Mouse (Mus musculus): ENCODE data around the gene Paf1.

Paf1 gene

GRCm38 (mm10) chr7:28392429-28393271 lies at the start of gene Paf1, which contains the start of gene Med29:
TSS of gene Paf1 (plus strand) at chr7:28392951.
TSS of gene Med29 (minus strand) at chr7:28392708.
- peak; percentile 98 to 99 for DNase-seq (ENCODE audit: low spot score in 2 of 2)

GRCm38 (mm10) chr7:28344637-28345036 lies 48.1 kb upstream of the Paf1 start:
- no peak for DNase-seq (ENCODE audit: low spot score in 2 of 2)

GRCm38 (mm10) chr7:28347746-28348145 lies 45.0 kb upstream of the Paf1 start:
- no peak for DNase-seq (ENCODE audit: low spot score in 2 of 2)

DNA sequence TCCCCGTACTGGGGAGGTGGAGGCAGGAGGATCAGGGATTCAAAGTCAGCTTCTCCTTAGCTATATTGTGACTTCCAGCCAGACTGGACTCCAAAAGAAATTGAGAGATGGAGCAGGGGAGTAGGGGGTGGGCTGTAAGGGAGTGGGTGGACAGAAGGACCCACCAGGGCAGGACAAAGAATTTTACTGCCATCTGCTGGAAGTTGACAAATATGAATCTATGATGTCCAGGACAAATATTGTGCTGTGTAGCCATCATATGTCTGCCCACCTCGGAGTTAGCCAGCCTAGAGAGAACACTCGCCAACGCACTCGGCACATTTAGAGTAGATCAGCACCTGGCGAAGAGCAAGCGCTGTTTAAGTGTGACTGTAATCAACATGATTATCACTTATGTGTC lies 44.1 kb upstream of the Paf1 start:
- no peak for DNase-seq (ENCODE audit: low spot score in 2 of 2)

DNA sequence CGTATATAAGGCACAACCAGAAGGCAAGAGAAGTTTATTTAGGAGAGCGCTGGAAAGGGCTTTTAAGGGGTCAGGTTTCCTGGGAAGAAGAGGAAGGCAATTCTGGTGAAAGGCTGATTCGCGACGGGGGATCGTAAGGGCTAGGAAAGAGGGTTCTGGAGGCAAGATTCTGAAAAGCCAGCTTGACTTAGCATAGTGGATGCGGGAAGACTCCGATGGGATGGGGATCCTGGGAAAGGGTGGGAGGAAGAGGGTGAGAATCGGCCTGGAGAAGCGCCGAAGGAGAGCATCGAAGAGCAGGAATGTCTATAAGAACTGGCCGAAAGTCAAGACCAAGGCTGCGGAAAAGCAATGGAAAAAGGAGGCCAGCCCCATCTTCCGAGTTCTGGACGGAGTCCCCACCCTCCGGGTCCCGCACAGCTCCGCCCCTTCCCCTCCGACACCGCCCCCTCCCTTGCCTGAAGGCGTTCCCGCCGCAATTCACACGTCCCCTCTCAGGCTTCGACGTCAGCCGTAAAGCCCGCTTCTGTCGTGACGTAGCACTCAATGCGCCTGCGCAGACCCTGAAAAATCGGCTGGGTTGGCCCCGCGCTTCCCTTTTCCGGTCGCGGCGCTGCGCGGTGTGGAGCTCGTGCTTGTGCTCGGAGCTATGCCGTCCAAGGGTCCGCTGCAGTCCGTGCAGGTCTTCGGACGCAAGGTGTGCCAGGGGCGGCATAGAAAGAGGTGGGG lies 42.4 kb upstream of the Paf1 start, which contains the start of gene Rps16:
Rps16 (plus strand) TSS at position 498 of the 729 bp plus-strand sequence.
- peak; percentile 97 for DNase-seq (ENCODE audit: low spot score in 2 of 2)

DNA sequence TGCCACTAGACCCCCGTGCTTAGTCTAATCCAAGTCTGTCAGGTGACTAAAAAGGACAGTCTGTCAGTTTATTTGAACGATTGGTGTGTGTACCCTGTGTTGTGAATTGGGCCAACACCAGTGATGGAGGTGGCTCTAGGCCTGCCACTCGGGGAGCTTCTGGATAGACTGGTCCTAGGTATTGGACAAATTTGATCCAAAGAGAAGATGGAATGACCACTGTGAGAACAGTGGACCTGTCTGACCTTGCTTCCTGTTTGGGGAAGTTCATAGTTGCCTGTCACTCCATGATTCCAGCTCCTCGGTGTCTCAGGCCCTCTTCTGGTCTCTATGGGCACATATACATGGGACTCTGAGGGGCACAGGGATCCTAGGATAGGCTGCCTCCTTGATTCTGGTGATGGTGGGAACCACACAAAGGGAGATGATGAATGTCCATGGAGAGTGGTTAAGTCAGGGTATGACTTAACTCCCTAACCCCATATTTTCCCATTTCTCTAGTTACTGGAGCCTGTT lies 41.0 kb upstream of the Paf1 start:
- DNase-seq (ENCODE audit: low spot score in 2 of 2), result no peak

DNA sequence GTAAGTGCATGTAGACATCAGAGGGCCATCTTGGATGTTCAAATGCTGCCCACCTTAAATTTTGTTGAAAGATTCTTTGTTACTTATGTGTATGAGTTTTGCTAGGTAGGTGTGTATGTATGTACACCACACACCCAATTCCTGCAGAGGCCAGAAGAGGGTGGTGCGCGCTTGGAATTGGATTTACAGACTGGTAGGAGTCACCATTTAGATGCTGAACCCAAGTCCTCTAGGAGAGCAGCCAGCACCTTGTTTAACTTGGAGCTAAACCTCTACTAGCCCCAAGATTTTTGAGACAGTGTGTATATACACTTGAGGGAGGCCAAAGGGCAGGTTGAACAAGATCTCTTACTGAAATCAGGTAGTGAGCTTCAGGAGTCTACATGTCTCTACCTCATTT lies 39.5 kb upstream of the Paf1 start:
- DNase-seq (ENCODE audit: low spot score in 2 of 2), result no peak

- no peak for DNase-seq (ENCODE audit: low spot score in 2 of 2)
Measured at GRCm38 (mm10) chr7:28354113-28354581, 38.6 kb upstream of the Paf1 start.

DNA sequence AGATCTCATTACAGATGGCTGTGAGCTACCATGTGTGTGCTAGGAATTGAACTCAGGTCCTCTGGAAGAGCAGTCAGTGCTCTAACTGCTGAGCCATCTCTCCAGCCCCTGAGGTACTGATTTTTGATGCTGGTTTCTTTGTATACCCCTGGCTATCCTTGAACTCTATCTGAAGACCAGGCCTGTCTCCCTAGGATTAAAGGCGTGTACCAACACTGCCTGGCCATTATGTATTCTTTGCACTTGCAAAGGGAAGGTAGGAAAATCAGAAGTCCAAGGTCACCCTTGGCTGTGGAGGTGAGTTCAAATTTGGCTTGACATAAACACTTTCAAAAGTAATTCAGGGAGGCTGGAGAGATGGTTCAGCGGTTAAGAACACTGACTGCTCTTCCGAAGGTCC lies 38.2 kb upstream of the Paf1 start:
- no peak for DNase-seq (ENCODE audit: low spot score in 2 of 2)

GRCm38 (mm10) chr7:28355221-28355620 lies 37.5 kb upstream of the Paf1 start:
- no peak for DNase-seq (ENCODE audit: low spot score in 2 of 2)

- DNase-seq (ENCODE audit: low spot score in 2 of 2), result peak; percentile 71 to 79
Measured at GRCm38 (mm10) chr7:28356981-28357380, 35.8 kb upstream of the Paf1 start.

DNA sequence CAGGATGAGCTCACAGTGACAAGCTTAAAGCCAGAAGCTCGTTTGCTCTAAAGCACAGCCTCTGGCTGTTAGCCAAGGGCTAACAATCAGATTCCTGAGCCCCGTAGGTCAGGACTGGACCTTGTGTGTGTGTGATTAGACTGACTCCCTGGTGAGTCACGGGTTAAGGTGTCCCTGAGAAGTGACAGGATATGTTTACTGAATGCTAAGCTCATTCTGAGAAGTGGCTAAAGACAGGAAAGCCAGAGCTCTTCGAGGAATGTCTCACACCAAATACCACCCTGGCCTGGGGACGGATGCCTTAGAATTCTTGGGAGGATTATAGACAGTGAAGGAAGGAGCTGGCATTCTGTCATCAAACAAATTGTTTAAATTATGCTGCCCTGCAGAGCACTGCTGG lies 34.8 kb upstream of the Paf1 start:
- DNase-seq (ENCODE audit: low spot score in 2 of 2), result no peak

GRCm38 (mm10) chr7:28358431-28358830 lies 34.3 kb upstream of the Paf1 start:
- no peak for DNase-seq (ENCODE audit: low spot score in 2 of 2)

GRCm38 (mm10) chr7:28359854-28360253 lies 32.9 kb upstream of the Paf1 start:
- DNase-seq (ENCODE audit: low spot score in 2 of 2), result no peak

GRCm38 (mm10) chr7:28360291-28360690 lies 32.5 kb upstream of the Paf1 start:
- no peak for DNase-seq (ENCODE audit: low spot score in 2 of 2)

DNA sequence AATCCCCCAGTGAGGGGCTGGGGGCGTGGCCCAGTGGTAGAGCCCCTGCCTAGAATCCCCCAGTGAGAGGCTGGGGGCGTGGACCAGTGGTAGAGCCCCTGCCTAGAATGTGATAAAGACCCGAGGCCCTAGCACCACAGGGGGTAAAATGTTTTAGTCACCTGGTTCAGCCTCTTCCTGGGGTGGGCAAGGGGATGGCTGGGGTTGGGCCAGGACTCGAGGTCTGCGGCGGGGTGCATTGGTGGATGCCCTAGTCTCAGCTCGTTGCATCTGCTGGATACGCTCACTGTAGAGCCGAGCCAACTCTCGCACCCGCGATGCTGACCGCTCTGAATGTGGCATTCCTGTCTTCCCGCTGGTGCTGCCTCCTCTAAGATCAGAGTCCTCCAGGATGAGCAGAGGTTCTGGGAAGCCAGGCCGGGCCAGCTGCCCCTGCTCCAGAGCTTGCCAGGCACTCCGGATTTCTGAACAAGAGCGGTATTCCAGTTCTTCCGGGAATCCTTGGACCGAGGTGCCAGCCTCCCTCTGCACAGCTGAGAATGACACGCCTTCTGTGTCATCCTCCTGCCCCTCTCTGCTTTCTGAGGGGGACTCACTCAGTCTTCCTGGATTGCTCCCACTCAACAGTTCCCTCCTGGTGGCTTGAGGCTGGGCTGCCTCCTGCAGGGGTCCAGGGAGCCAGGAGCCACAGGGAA lies 31.0 kb upstream of the Paf1 start:
- DNase-seq (ENCODE audit: low spot score in 2 of 2), result no peak

DNA sequence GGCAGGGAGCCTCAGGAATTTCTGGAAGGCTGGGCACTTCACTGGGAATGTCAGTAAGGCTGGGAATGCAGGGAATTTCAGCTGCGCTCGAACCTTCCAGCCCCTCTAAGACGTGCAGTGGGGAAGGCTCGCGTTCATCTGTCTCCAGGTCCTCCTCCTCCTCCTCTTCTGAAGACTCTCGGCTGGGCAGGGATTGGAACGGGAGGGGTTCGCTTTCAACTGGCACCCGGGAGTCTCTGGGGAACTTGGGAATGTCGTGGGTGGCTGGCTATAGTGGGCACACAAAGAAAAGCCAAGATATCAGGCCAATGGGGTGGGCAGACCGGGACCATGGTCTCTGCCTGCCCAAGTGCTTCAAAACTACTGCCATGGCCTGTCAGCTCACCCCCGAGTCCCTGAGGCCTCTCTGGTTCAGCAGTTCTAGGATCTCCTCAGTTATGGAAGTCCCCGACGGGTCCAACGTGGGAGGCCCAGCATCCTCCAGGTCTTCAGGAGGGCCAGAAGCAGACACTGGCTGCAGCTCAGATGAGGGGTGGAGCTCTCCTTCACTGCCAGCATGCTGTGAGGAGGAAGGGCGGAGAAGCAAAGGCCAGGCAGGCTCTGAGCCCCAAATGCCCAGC lies 30.2 kb upstream of the Paf1 start:
- no peak for DNase-seq (ENCODE audit: low spot score in 2 of 2)

DNA sequence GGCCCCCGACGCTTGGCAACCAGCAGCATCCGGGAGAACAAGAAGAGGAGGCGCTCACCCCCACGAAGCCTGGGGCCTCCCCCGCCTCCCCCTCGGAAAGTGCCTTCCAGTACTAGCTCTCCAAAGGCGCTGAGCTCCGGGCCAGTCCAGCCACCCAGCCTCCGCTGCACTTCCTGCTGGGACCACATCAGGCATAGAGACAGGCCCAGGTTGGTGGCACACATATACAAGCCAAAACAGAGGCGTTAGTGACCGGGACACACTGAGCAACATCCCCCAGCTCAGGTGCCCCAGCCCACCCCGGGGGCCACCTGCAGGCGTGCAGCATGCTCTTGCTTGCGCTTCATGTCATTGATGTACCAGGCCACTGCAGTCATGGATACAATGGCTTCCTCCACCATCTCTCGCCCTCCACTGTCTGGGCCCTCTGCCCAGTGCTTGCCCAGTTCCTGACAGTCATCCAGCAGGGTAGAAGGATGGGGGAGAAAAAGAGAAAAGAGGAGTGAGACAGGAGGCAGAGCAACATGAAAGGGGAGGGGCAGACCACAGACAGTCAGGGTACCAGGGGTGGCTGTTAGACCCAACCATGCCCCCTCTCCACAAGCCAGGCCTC lies 25.0 kb upstream of the Paf1 start:
- no peak for DNase-seq (ENCODE audit: low spot score in 2 of 2)

GRCm38 (mm10) chr7:28368276-28368920 lies 24.4 kb upstream of the Paf1 start:
- DNase-seq (ENCODE audit: low spot score in 2 of 2), result no peak

DNA sequence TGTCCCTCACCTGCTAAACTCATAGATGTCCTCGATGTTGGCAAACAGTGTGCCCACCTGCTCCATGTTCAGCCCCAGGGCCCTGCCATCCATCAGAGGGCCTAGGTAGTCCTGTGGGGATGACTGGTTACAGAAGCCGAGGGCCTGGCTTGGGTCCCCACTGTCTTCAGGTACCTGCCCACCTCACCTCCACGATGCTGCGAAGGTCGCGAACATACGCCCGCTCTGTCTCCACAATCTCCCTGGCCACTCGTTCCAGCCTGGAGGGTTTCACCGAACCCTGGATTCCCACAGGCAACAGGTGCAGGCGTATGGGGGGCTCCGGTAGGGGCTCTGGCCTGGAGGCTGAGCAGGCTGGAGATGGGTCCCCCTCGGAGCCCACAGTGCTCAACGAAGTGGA lies 22.7 kb upstream of the Paf1 start:
- no peak for DNase-seq (ENCODE audit: low spot score in 2 of 2)

Data from heart, adult 9 months (tissue).